Mouse (Mus musculus) brain, embryonic 14.5 days (tissue): Measurements from ENCODE around the gene Kmt5b. TPM values are rescaled to one million over a fixed set of nuclear protein-coding genes. Genes with fewer than 3 reads are reported as not detected.

Source experiments
- DNase-seq: peaks from one replicate; pipeline ENCODE4 v3.0.0-alpha.2; 2011; ENCODE audit warnings: low read depth
- CTCF ChIP-seq: fragments of 200-500 bp; IDR thresholded peaks from 2 replicates; pipeline ENCODE4 v1.5.1; 2012; ENCODE audit warnings: inconsistent platforms, mild to moderate bottlenecking, moderate library complexity, borderline replicate concordance; ENCODE audit not compliant: insufficient read depth, insufficient read length; ENCODE audit errors: extremely low read depth
- POLR2A ChIP-seq: fragments of 200-500 bp; IDR thresholded peaks from 2 replicates; pipeline ENCODE4 v1.6.1; 2012; ENCODE audit warnings: mild to moderate bottlenecking, inconsistent platforms, borderline replicate concordance; ENCODE audit not compliant: poor library complexity, insufficient read depth, insufficient read length, severe bottlenecking; ENCODE audit errors: extremely low read depth
- polyA plus RNA-seq: library from polyadenylated mRNA; depleted of rRNA; stranded (reverse); fragments of >200 nt; gene quantifications from 2 replicates; pipeline ENCODE4 v1.2.3, GENCODE M21; 2012; rRNA removed

Kmt5b gene
- polyA plus RNA-seq: 46.7 and 62.8 TPM in 2 replicates

- TF ChIP-seq CTCF (no peak), POLR2A (no peak; the same call in 1 of the 2 replicates)
- peak; percentile 71 for DNase-seq
These were observed at the start of gene Kmt5b for GRCm38 (mm10) chr19:3767276-3767780. Gene Kmt5b, plus strand, starts transcription at chr19:3767421.

- TF ChIP-seq CTCF (peak; percentile 76), POLR2A (no peak)
- peak; percentile 70 for DNase-seq
These were observed 48.5 kb upstream of the Kmt5b start for GRCm38 (mm10) chr19:3718481-3719361.

- TF ChIP-seq CTCF (peak; percentile 55), POLR2A (no peak)
- DNase-seq: peak; percentile 47
These were observed 47.8 kb upstream of the Kmt5b start for GRCm38 (mm10) chr19:3719362-3719891.

DNA sequence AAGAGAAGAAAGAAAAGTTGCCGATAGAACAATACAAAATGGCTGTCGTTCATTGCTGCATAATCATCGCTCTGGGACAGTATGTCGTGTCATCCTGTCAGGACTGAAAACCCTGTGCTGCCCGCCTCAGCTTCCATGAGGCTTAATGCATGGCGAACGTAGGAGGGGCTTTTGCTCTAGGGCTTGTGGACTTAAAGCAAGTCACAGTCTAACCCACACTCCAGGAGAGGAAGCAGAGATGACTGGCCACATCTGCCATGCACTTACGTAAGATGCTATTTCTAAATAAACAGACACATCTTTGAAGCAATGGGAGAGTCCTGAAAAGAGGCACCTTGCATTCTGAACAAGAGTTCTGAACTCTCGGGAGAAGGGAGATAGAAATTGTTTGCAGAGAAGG is 44.1 kb upstream of the Kmt5b start:
- no peak for DNase-seq
- no peak for TF ChIP-seq POLR2A
- TF ChIP-seq CTCF: no peak

DNA sequence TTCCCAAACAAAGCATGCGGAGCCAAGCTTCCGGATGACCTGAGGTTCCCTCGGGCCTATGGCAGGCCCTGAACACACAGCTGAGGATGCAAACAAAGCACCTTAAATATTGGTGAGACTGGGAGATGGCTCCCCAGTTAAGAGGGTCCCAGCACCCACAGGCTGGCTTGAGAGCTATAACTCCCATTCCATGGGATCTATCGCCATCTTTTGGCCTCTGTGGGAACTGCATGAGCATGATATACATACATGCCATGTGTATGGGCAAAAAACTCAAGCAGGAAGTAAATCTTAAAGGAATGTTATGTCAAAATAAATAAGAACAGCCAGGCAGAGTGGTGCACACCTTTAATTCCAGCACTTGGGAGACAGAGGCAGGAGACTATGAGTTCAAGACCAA is 43.3 kb upstream of the Kmt5b start:
- DNase-seq: no peak
- TF ChIP-seq POLR2A: no peak
- TF ChIP-seq CTCF: peak; percentile 45; the same call in 1 of the 2 replicates

DNA sequence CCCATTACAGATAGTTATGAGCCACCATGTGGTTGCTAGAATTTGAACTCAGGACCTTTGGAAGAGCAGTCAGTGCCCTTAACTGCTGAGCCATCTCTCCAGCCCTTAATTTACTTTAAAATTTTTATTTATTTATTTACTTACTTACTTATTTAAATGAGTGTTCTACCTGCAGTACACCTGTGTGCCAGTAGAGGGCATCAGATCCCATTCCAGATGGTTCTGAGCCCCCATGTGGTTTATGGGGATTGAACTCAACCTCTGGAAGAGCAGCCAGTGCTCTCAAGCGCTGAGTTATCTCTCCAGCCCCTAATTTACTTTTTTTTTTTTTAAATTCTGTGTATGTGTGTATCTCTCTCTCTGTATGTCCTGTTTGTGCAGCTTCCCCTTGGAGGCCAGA is 42.4 kb upstream of the Kmt5b start:
- peak; percentile 73 for DNase-seq
- no peak for TF ChIP-seq POLR2A
- TF ChIP-seq CTCF: peak; percentile 66; the same call in 1 of the 2 replicates

- no peak for DNase-seq
These were observed 38.3 kb upstream of the Kmt5b start for GRCm38 (mm10) chr19:3728901-3729300.

GRCm38 (mm10) chr19:3730781-3731646 is 36.2 kb upstream of the Kmt5b start:
- TF ChIP-seq CTCF: no peak
- no peak for TF ChIP-seq POLR2A
- no peak for DNase-seq

More at GRCm38 (mm10) chr19:3728901-3729300, 38.3 kb upstream of the Kmt5b start:
- TF ChIP-seq CTCF: no peak
- TF ChIP-seq POLR2A: no peak

GRCm38 (mm10) chr19:3736001-3736400 is 31.2 kb upstream of the Kmt5b start:
- DNase-seq: no peak
- TF ChIP-seq CTCF (no peak), POLR2A (no peak)

GRCm38 (mm10) chr19:3739650-3740049 is 27.6 kb upstream of the Kmt5b start:
- TF ChIP-seq CTCF: no peak
- TF ChIP-seq POLR2A: no peak
- DNase-seq: no peak

DNA sequence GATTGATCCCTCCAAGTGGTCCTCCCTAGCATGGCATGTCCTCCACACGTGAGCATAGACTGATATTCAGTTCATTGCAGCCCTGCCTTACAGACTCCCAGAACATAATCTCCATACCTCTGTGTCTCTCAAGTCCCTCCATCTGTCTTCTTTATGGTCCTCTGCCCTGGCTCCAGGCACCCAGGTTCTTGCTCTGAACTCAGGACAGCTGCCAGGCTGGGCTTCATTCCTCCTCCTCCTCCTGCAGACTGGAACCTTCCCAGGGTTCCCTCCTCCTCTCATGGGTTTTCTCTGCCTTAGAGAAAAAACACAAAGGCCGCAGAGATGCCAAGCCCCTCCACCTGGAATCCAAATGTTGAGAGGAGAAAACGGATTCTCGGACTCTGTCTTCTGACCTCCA is 24.5 kb upstream of the Kmt5b start:
- DNase-seq: peak; percentile 43
- TF ChIP-seq POLR2A (no peak), CTCF (no peak)
